Mouse (Mus musculus) stomach, postnatal 0 days (tissue): ENCODE data around the gene Rbl2.

ENCODE experiments used
- CTCF ChIP-seq: IDR thresholded peaks from 2 replicates; pipeline ENCODE4 v1.5.1; 2016; ENCODE audit warnings: antibody characterized with exemption, low read depth, mild to moderate bottlenecking, moderate library complexity
- EP300 ChIP-seq: optimal IDR thresholded peaks from 2 replicates; pipeline ENCODE3; 2016; ENCODE audit warnings: antibody characterized with exemption

- TF ChIP-seq CTCF (no peak), EP300 (no peak)
These were observed 12.6 kb downstream of the Rbl2 start for GRCm38 (mm10) chr8:91082428-91082827.
